Mouse (Mus musculus) ES-Bruce4 (cell line): ENCODE data around the gene Pwwp2a. TPM values are rescaled to one million over a fixed set of nuclear protein-coding genes. Genes with fewer than 3 reads are reported as not detected.

Experiments
- H3K27ac ChIP-seq: 2 replicates; pipeline ENCODE4 v1.5.1; 2012; ENCODE audit warnings: low read length, inconsistent platforms; ENCODE audit not compliant: insufficient read depth
- H3K27me3 ChIP-seq: 2 replicates; pipeline ENCODE4 v1.6.1; 2012; ENCODE audit warnings: mild to moderate bottlenecking, low read length, inconsistent platforms; ENCODE audit not compliant: control insufficient read depth, poor library complexity, insufficient read depth, severe bottlenecking
- H3K36me3 ChIP-seq: 2 replicates; pipeline ENCODE4 v1.6.1; 2012; ENCODE audit warnings: inconsistent platforms, mild to moderate bottlenecking, low read length, moderate library complexity; ENCODE audit not compliant: control insufficient read depth, poor library complexity, insufficient read depth, severe bottlenecking
- H3K4me1 ChIP-seq: one replicate; pipeline ENCODE4 v1.8.1; 2011; ENCODE audit warnings: low read length; ENCODE audit not compliant: control insufficient read depth, insufficient read depth
- H3K4me3 ChIP-seq: 2 replicates; pipeline ENCODE4 v1.5.1; 2011; ENCODE audit warnings: low read depth, mild to moderate bottlenecking, low read length
- H3K9ac ChIP-seq: 2 replicates; pipeline ENCODE4 v1.6.1; 2012; ENCODE audit warnings: low read depth, mild to moderate bottlenecking, inconsistent platforms; ENCODE audit not compliant: poor library complexity, severe bottlenecking
- H3K9me3 ChIP-seq: replicated peaks from 2 replicates; pipeline ENCODE4 v1.6.1; 2012; ENCODE audit warnings: mild to moderate bottlenecking, low read length, inconsistent platforms; ENCODE audit not compliant: control insufficient read depth, poor library complexity, insufficient read depth, severe bottlenecking
- CTCF ChIP-seq: IDR thresholded peaks from one replicate; pipeline ENCODE4 v1.8.1; 2011; ENCODE audit warnings: low read depth, low read length
- EP300 ChIP-seq: IDR thresholded peaks from 2 replicates; pipeline ENCODE4 v1.6.1; 2011; ENCODE audit warnings: low read depth, low read length; ENCODE audit not compliant: insufficient read depth
- POLR2A ChIP-seq: IDR thresholded peaks from one replicate; pipeline ENCODE4 v1.8.1; 2011; ENCODE audit warnings: low read length; ENCODE audit not compliant: insufficient read depth
- polyA plus RNA-seq: library from polyadenylated mRNA; stranded (reverse); fragments of >200 nt; gene quantifications from 2 replicates; pipeline ENCODE4 v1.2.4, GENCODE M21; 2011; ENCODE audit warnings: low read depth; ENCODE audit not compliant: missing spikeins, insufficient read depth, insufficient read length

Pwwp2a gene
- polyA plus RNA-seq, 1 experiment, result 87.5 TPM

- H3K27ac ChIP-seq, result no peak overlapping the region
These were observed 47.0 kb downstream of the Pwwp2a start for GRCm38 (mm10) chr11:43728737-43729301.

GRCm38 (mm10) chr11:43747233-43748226, 65.7 kb downstream of the Pwwp2a start, which contains the start of gene Ttc1:
TSS of gene Ttc1 (minus strand) at chr11:43748008.
- Histone ChIP-seq H3K27me3 (no peaks in the 10 kb centered on the region), H3K27ac (no peak within 1 kb of the TSS), H3K4me1 (no peaks in the 10 kb centered on the region), H3K4me3 (peak within 1 kb of the TSS; percentile 97), H3K36me3 (peaks cover 17% of the 10 kb centered on the region), H3K9ac (peak within 1 kb of the TSS; percentile 83), H3K9me3 (no peaks in the 10 kb centered on the region)
- TF ChIP-seq EP300, result no peak
- TF ChIP-seq CTCF, result no peak
- peak; percentile 78 for TF ChIP-seq POLR2A

More at GRCm38 (mm10) chr11:43728737-43729301, 47.0 kb downstream of the Pwwp2a start:
- no peaks in the 10 kb centered on the region for H3K4me1 ChIP-seq
- H3K36me3 ChIP-seq, result peaks cover 34% of the 10 kb centered on the region
- H3K9me3 ChIP-seq, result no peaks in the 10 kb centered on the region
- no peak overlapping the region for H3K9ac ChIP-seq
- no peak overlapping the region for H3K4me3 ChIP-seq
- no peak for TF ChIP-seq POLR2A
- no peak for TF ChIP-seq EP300
- TF ChIP-seq CTCF, result no peak
- no peaks in the 10 kb centered on the region for H3K27me3 ChIP-seq

DNA sequence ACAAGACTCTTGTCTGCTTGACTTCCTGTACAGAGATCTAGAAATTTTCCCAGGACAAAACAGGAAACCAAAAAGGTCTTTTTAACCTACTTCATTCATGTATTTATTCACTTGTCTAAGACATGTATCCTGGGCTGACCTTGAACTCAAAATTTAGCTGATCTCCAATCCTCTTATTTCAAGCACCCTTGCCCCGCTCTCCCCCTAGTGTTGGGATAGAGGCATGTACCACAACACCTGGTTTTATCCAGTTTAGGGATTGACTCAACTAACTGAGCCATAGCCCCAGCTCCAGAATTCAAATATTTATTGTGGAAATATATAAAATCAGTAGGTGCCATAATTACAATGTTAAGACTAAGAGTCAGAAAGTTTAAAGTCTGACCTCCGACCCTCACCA, 69.7 kb downstream of the Pwwp2a start:
- Histone ChIP-seq H3K4me1 (peaks cover 2% of the 10 kb centered on the region), H3K27ac (no peak overlapping the region), H3K4me3 (no peak overlapping the region), H3K9me3 (no peaks in the 10 kb centered on the region), H3K27me3 (no peaks in the 10 kb centered on the region), H3K36me3 (no peaks in the 10 kb centered on the region), H3K9ac (no peak overlapping the region; the same call in 1 of the 2 replicates)
- TF ChIP-seq CTCF, result no peak
- no peak for TF ChIP-seq POLR2A

- TF ChIP-seq EP300, result no peak
- no peak for TF ChIP-seq POLR2A
- no peak for TF ChIP-seq CTCF
- Histone ChIP-seq H3K9ac (no peak overlapping the region), H3K4me3 (no peak overlapping the region), H3K27ac (no peak overlapping the region), H3K27me3 (no peaks in the 10 kb centered on the region; the same call in 1 of the 2 replicates), H3K4me1 (peaks cover 2% of the 10 kb centered on the region), H3K36me3 (no peaks in the 10 kb centered on the region), H3K9me3 (no peaks in the 10 kb centered on the region)
These were observed 72.8 kb downstream of the Pwwp2a start for GRCm38 (mm10) chr11:43754568-43754967.

GRCm38 (mm10) chr11:43755411-43755810, 73.6 kb downstream of the Pwwp2a start:
- no peak overlapping the region for H3K27ac ChIP-seq
- H3K4me3 ChIP-seq, result no peak overlapping the region
- H3K27me3 ChIP-seq, result no peaks in the 10 kb centered on the region; the same call in 1 of the 2 replicates
- H3K9ac ChIP-seq, result no peak overlapping the region
- no peak for TF ChIP-seq EP300
- no peak for TF ChIP-seq POLR2A
- TF ChIP-seq CTCF, result no peak
- no peaks in the 10 kb centered on the region for H3K9me3 ChIP-seq
- H3K4me1 ChIP-seq, result peaks cover 2% of the 10 kb centered on the region
- H3K36me3 ChIP-seq, result no peaks in the 10 kb centered on the region
